Mouse (Mus musculus) megakaryocyte, embryonic 14.5 days (primary cell): ENCODE data around the gene Padi2.

Experiments
- FLI1 ChIP-seq: IDR thresholded peaks from 2 replicates; pipeline ENCODE4 v1.6.1; 2012; ENCODE audit warnings: low read length, inconsistent platforms, mixed read lengths
- GATA1 ChIP-seq: IDR thresholded peaks from 3 replicates; pipeline ENCODE4 v1.6.1; 2012; ENCODE audit warnings: mixed read lengths, low read length, inconsistent platforms, borderline replicate concordance

GRCm38 (mm10) chr4:140960781-140961466 lies 54.8 kb downstream of the Padi2 start, which contains the start of gene Sdhb:
- TF ChIP-seq GATA1: no peak
- peak; percentile 62; the same call in 1 of the 2 replicates for TF ChIP-seq FLI1
